34 mouse cellular contexts compared by ENCODE assay signal in the genomic region with DNA sequence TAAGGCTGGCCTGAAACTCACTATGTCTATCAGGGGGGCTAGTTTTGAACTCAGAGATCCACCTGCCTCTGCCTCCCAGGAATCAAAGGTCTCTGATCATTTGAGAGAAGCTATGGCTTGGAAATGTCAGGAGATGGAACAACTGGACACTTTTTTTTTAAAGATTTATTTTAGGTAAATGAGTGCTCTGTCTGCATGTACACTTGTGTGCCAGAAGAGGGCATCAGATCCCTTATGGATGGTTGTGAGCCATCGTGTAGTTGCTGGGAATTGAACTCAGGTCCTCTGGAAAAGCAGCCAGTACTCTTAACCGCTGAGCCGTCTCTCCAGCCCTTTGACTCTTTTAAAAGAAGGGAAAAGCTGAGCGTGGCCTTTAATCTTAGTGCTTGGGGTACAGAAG. TPM values are rescaled to one million over a fixed set of nuclear protein-coding genes. Genes with fewer than 3 reads are reported as not detected.
DNase-seq lines count a peak whose midpoint lies in the region; ATAC-seq and TF ChIP-seq lines count a peak whose summit lies in the region.
"Had no signal": no experiment of that assay in that cellular context is flagged by ENCODE, and none has a peak within 500 bp of the region (broad histone marks: within the 10 kb centered on the region; RNA-seq: fewer than 3 reads in every experiment).

No protein-coding gene starts in this region.

- H3K4me2 ChIP-seq in kidney, postnatal 0 days (ENCODE audit: low read length), result no peak overlapping the region
- H3K4me2 ChIP-seq in midbrain, postnatal 0 days (ENCODE audit: low read depth, low read length, poor library complexity, severe bottlenecking), result no peak overlapping the region
- H3K4me2 ChIP-seq in midbrain, embryonic 13.5 days (replicated peaks), result no peak overlapping the region
- H3K4me2 ChIP-seq: embryonic facial prominence, embryonic 12.5 days; forebrain, embryonic 13.5 days; hindbrain, embryonic 14.5 days; liver, embryonic 11.5 days; lung, embryonic 15.5 days; midbrain, embryonic 11.5 days; stomach, embryonic 15.5 days had no signal

- no peak overlapping the region for H3K27ac ChIP-seq in gastrocnemius, adult 2 months
- H3K27ac ChIP-seq in kidney, postnatal 0 days, result no peak overlapping the region
- H3K27ac ChIP-seq in midbrain, postnatal 0 days (ENCODE audit: low read depth, low read length), result no peak overlapping the region
- H3K27ac ChIP-seq in midbrain, embryonic 13.5 days, result no peak overlapping the region
- H3K27ac ChIP-seq: embryonic facial prominence, embryonic 12.5 days; forebrain, embryonic 13.5 days; heart, embryonic 13.5 days; hindbrain, embryonic 14.5 days; intestine, embryonic 15.5 days; lung, embryonic 15.5 days; stomach, embryonic 15.5 days had no signal

- H3K4me3 ChIP-seq in gastrocnemius, adult 2 months, result no peak overlapping the region
- H3K4me3 ChIP-seq in kidney, postnatal 0 days (replicated peaks; ENCODE audit: low read depth, low read length), result no peak overlapping the region
- no peak overlapping the region for H3K4me3 ChIP-seq in midbrain, postnatal 0 days (ENCODE audit: low read depth, low read length)
- H3K4me3 ChIP-seq in midbrain, embryonic 13.5 days (replicated peaks), result no peak overlapping the region
- H3K4me3 ChIP-seq: embryonic facial prominence, embryonic 12.5 days; erythroblast, embryonic 14.5 days; forebrain, embryonic 13.5 days; heart, embryonic 13.5 days; lung, embryonic 15.5 days; stomach, embryonic 15.5 days had no signal

- no peak overlapping the region for H3K9ac ChIP-seq in kidney, postnatal 0 days (ENCODE audit: low read depth, low read length)
- H3K9ac ChIP-seq in midbrain, postnatal 0 days (replicated peaks; ENCODE audit: low read length, poor library complexity, severe bottlenecking), result no peak overlapping the region
- no peak overlapping the region for H3K9ac ChIP-seq in midbrain, embryonic 13.5 days (replicated peaks)
- H3K9ac ChIP-seq: embryonic facial prominence, embryonic 12.5 days; forebrain, embryonic 13.5 days; heart, embryonic 13.5 days; hindbrain, embryonic 14.5 days; intestine, embryonic 15.5 days; lung, embryonic 15.5 days; stomach, embryonic 15.5 days had no signal

- ATAC-seq in kidney, postnatal 0 days (replicated peaks; ENCODE audit: low FRiP score, low read depth), result no peak
- ATAC-seq in midbrain, postnatal 0 days (ENCODE audit: low FRiP score), result no peak
- no peak for ATAC-seq in midbrain, embryonic 13.5 days
- ATAC-seq in megakaryocyte progenitor cell, adult 5-6 weeks (replicated peaks; ENCODE audit: poor library complexity), result no peak
- ATAC-seq: activated CD4-positive, CD25-positive, alpha-beta regulatory T cell, adult 4 months; CD4-positive, CD25-positive, alpha-beta regulatory T cell, adult 4 months; forebrain, embryonic 13.5 days had no signal

- intact Hi-C loops in gastrocnemius, adult 2 months (cut with DNase I), result no loop called here

- peaks cover 30% of the 10 kb centered on the region for H3K4me1 ChIP-seq in kidney, postnatal 0 days (replicated peaks; ENCODE audit: insufficient read depth, low read length)
- 0 out of 2 replicates have a peak, but pooled peaks cover 3% of the 10 kb centered on the region for H3K4me1 ChIP-seq in midbrain, postnatal 0 days (ENCODE audit: insufficient read depth, low read length)
- peaks cover 44% of the 10 kb centered on the region for H3K4me1 ChIP-seq in midbrain, embryonic 13.5 days (replicated peaks)

- H3K27me3 ChIP-seq in kidney, postnatal 0 days (ENCODE audit: insufficient read depth, low read length), result peaks cover 5% of the 10 kb centered on the region; the same call in 1 of the 2 replicates
- H3K27me3 ChIP-seq in midbrain, postnatal 0 days (ENCODE audit: insufficient read depth, low read length), result 0 out of 2 replicates have a peak, but pooled peaks cover 4% of the 10 kb centered on the region
- peaks cover 42% of the 10 kb centered on the region for H3K27me3 ChIP-seq in midbrain, embryonic 13.5 days

- no peaks in the 10 kb centered on the region for H3K36me3 ChIP-seq in kidney, postnatal 0 days (ENCODE audit: insufficient read depth, low read length)
- H3K36me3 ChIP-seq in midbrain, postnatal 0 days (ENCODE audit: insufficient read depth, low read length), result no peaks in the 10 kb centered on the region
- no peaks in the 10 kb centered on the region for H3K36me3 ChIP-seq in midbrain, embryonic 13.5 days
- H3K36me3 ChIP-seq: embryonic facial prominence, embryonic 12.5 days; G1E; heart, embryonic 13.5 days; intestine, embryonic 15.5 days; lung, embryonic 15.5 days; stomach, embryonic 15.5 days had no signal

- no peaks in the 10 kb centered on the region for H3K9me3 ChIP-seq in kidney, postnatal 0 days (replicated peaks; ENCODE audit: low read length)
- H3K9me3 ChIP-seq in midbrain, postnatal 0 days (ENCODE audit: low read length), result no peaks in the 10 kb centered on the region
- no peaks in the 10 kb centered on the region for H3K9me3 ChIP-seq in midbrain, embryonic 13.5 days
- H3K9me3 ChIP-seq: embryonic facial prominence, embryonic 12.5 days; G1E; intestine, embryonic 15.5 days; lung, embryonic 15.5 days; stomach, embryonic 15.5 days had no signal

- TF ChIP-seq CTCF in gastrocnemius, adult 2 months (IDR thresholded peaks at IDR 0.05), result peak; percentile 26
- peak; percentile 41; the same call in 1 of the 2 replicates for TF ChIP-seq CTCF in kidney, postnatal 0 days (IDR thresholded peaks at IDR 0.05; ENCODE audit: low read depth)
- peak; percentile 24; the same call in 1 of the 2 replicates for TF ChIP-seq CTCF in midbrain, postnatal 0 days (IDR thresholded peaks at IDR 0.05)

- 83% methylated on average over 4 of the region's 4 CpGs for WGBS in kidney, postnatal 0 days
- 85% methylated on average over 4 of the region's 4 CpGs for WGBS in midbrain, postnatal 0 days
- WGBS in midbrain, embryonic 13.5 days, result 80% methylated on average over 4 of the region's 4 CpGs

- no peak for DNase-seq in gastrocnemius, adult 2 months
- DNase-seq in gastrocnemius, adult 8-10 months (ENCODE audit: low spot score in 2 of 2), result no peak
- no peak for DNase-seq in kidney, postnatal 0 days (ENCODE audit: low spot score)
- DNase-seq in kidney, postnatal 4 days, result no peak
- no peak for DNase-seq in midbrain, postnatal 0 days (ENCODE audit: low spot score)
- DNase-seq: adrenal gland, adult 8-10 months; cerebellum, adult 2 months; cerebellum, postnatal 25 days; gastrocnemius, postnatal 14 days; heart, adult 11 months; heart, postnatal 36 days; thymus, adult 18-20 months; thymus, postnatal 4 days had no signal

RNA-seq across cellular contexts. Expression of a gene that starts 1.0 kb away (rescaled TPM):
- total RNA-seq in gastrocnemius, adult 2 months (2021), result under 1 TPM; 0.20 to 0.41 TPM
- under 1 TPM; 0.17 to 0.31 (median 0.24) TPM for total RNA-seq in gastrocnemius, adult 8-10 months (2022)
- 22.9 and 23.0 TPM in 2 replicates for polyA plus RNA-seq in kidney, postnatal 0 days (2015; fragmentation: Nextera tagmentation; extraction: Ambion mirVana)
- 0.16 TPM in 1 of 2 replicates, not detected in the other for total RNA-seq in midbrain, postnatal 0 days (2014; rRNA removed)
- 0.80 and 0.94 TPM in 2 replicates for polyA plus RNA-seq in midbrain, postnatal 0 days (2015; fragmentation: Nextera tagmentation; extraction: Ambion mirVana)
- polyA plus RNA-seq in midbrain, embryonic 13.5 days (2015; fragmentation: Nextera tagmentation; extraction: Ambion mirVana), result 0.44 and 0.52 TPM in 2 replicates
- not detected in 2 replicates for total RNA-seq in megakaryocyte progenitor cell, adult 5-6 weeks (2015)
- total RNA-seq in megakaryocyte progenitor cell, adult 5-6 weeks (2017), result not detected in 2 replicates
- total RNA-seq: G1E; layer of hippocampus, postnatal 25 days; monocyte, adult 5-6 weeks had no signal
- polyA plus RNA-seq: activated CD4-positive, CD25-positive, alpha-beta regulatory T cell, adult 4 months; CD4-positive, CD25-positive, alpha-beta regulatory T cell, adult 4 months; erythroblast, embryonic 14.5 days; G1E had no signal

RNA-seq across cellular contexts. Expression of a gene that starts 4.7 kb away (rescaled TPM):
- 1 to 10 TPM; 3.9 to 4.7 TPM for total RNA-seq in gastrocnemius, adult 2 months (2021)
- total RNA-seq in gastrocnemius, adult 8-10 months (2022), result 1 to 10 TPM; 2.5 to 5.8 (median 4.0) TPM
- polyA plus RNA-seq in kidney, postnatal 0 days (2015; fragmentation: Nextera tagmentation; extraction: Ambion mirVana), result 0.63 and 0.98 TPM in 2 replicates
- 12.7 and 16.4 TPM in 2 replicates for total RNA-seq in midbrain, postnatal 0 days (2014; rRNA removed)
- polyA plus RNA-seq in midbrain, postnatal 0 days (2015; fragmentation: Nextera tagmentation; extraction: Ambion mirVana), result 2.6 and 2.8 TPM in 2 replicates
- 3.4 and 4.4 TPM in 2 replicates for polyA plus RNA-seq in midbrain, embryonic 13.5 days (2015; fragmentation: Nextera tagmentation; extraction: Ambion mirVana)
- 0.22 and 0.52 TPM in 2 replicates for total RNA-seq in megakaryocyte progenitor cell, adult 5-6 weeks (2015)
- 0.21 and 0.41 TPM in 2 replicates for total RNA-seq in megakaryocyte progenitor cell, adult 5-6 weeks (2017)
- total RNA-seq: monocyte, adult 5-6 weeks; neutrophil, adult 5-6 weeks had no signal
- polyA plus RNA-seq: activated CD4-positive, CD25-positive, alpha-beta regulatory T cell, adult 4 months; CD4-positive, CD25-positive, alpha-beta regulatory T cell, adult 4 months had no signal

RNA-seq across cellular contexts. Expression of a gene that starts 8.7 kb away (rescaled TPM):
- total RNA-seq in gastrocnemius, adult 2 months (2021), result not detected
- not detected for total RNA-seq in gastrocnemius, adult 8-10 months (2022)
- polyA plus RNA-seq in kidney, postnatal 0 days (2015; fragmentation: Nextera tagmentation; extraction: Ambion mirVana), result not detected in 2 replicates
- not detected in 2 replicates for total RNA-seq in midbrain, postnatal 0 days (2014; rRNA removed)
- not detected in 2 replicates for polyA plus RNA-seq in midbrain, postnatal 0 days (2015; fragmentation: Nextera tagmentation; extraction: Ambion mirVana)
- polyA plus RNA-seq in midbrain, embryonic 13.5 days (2015; fragmentation: Nextera tagmentation; extraction: Ambion mirVana), result not detected in 2 replicates
- total RNA-seq in megakaryocyte progenitor cell, adult 5-6 weeks (2015), result not detected in 2 replicates
- not detected in 2 replicates for total RNA-seq in megakaryocyte progenitor cell, adult 5-6 weeks (2017)
- total RNA-seq: adrenal gland, adult 8-10 months; gastrocnemius, postnatal 14 days; heart, postnatal 36 days; layer of hippocampus, postnatal 25 days; monocyte, adult 5-6 weeks; neutrophil, adult 5-6 weeks had no signal
- polyA plus RNA-seq: CD4-positive, CD25-positive, alpha-beta regulatory T cell, adult 4 months; cerebellum, adult 2 months; embryonic facial prominence, embryonic 12.5 days; erythroblast, embryonic 14.5 days; forebrain, embryonic 13.5 days; frontal cortex, adult 2 months; G1E; heart, embryonic 13.5 days; hindbrain, embryonic 14.5 days; intestine, embryonic 15.5 days; kidney, embryonic 16.5 days; limb, embryonic 11.5 days; liver, embryonic 11.5 days; lung, embryonic 15.5 days; midbrain, embryonic 11.5 days; stomach, embryonic 15.5 days had no signal

RNA-seq across cellular contexts. Expression of a gene that starts 10.6 kb away (rescaled TPM):
- 10 to 100 TPM; 23.2 to 26.3 TPM for total RNA-seq in gastrocnemius, adult 2 months (2021)
- total RNA-seq in gastrocnemius, adult 8-10 months (2022), result 10 to 100 TPM; 25.2 to 33.8 (median 28.9) TPM
- polyA plus RNA-seq in kidney, postnatal 0 days (2015; fragmentation: Nextera tagmentation; extraction: Ambion mirVana), result 12.0 and 12.1 TPM in 2 replicates
- total RNA-seq in midbrain, postnatal 0 days (2014; rRNA removed), result 1.5 and 1.6 TPM in 2 replicates
- polyA plus RNA-seq in midbrain, postnatal 0 days (2015; fragmentation: Nextera tagmentation; extraction: Ambion mirVana), result 1.1 TPM in 2 replicates
- polyA plus RNA-seq in midbrain, embryonic 13.5 days (2015; fragmentation: Nextera tagmentation; extraction: Ambion mirVana), result 0.83 and 0.85 TPM in 2 replicates
- 0.24 and 1.6 TPM in 2 replicates for total RNA-seq in megakaryocyte progenitor cell, adult 5-6 weeks (2015)
- 0.04 and 0.44 TPM in 2 replicates for total RNA-seq in megakaryocyte progenitor cell, adult 5-6 weeks (2017)
- polyA plus RNA-seq: erythroblast, embryonic 14.5 days had no signal

RNA-seq across cellular contexts. Expression of a gene that starts 11.9 kb away (rescaled TPM):
- not detected for total RNA-seq in gastrocnemius, adult 2 months (2021)
- not detected for total RNA-seq in gastrocnemius, adult 8-10 months (2022)
- polyA plus RNA-seq in kidney, postnatal 0 days (2015; fragmentation: Nextera tagmentation; extraction: Ambion mirVana), result not detected in 2 replicates
- not detected in 2 replicates for total RNA-seq in midbrain, postnatal 0 days (2014; rRNA removed)
- polyA plus RNA-seq in midbrain, postnatal 0 days (2015; fragmentation: Nextera tagmentation; extraction: Ambion mirVana), result not detected in 2 replicates
- polyA plus RNA-seq in midbrain, embryonic 13.5 days (2015; fragmentation: Nextera tagmentation; extraction: Ambion mirVana), result not detected in 2 replicates
- not detected in 2 replicates for total RNA-seq in megakaryocyte progenitor cell, adult 5-6 weeks (2015)
- total RNA-seq in megakaryocyte progenitor cell, adult 5-6 weeks (2017), result not detected in 2 replicates
- total RNA-seq: adrenal gland, adult 8-10 months; G1E; gastrocnemius, postnatal 14 days; heart, postnatal 36 days; layer of hippocampus, postnatal 25 days; monocyte, adult 5-6 weeks had no signal
- polyA plus RNA-seq: activated CD4-positive, CD25-positive, alpha-beta regulatory T cell, adult 4 months; CD4-positive, CD25-positive, alpha-beta regulatory T cell, adult 4 months; cerebellum, adult 2 months; embryonic facial prominence, embryonic 12.5 days; erythroblast, embryonic 14.5 days; forebrain, embryonic 13.5 days; frontal cortex, adult 2 months; G1E; heart, embryonic 13.5 days; hindbrain, embryonic 14.5 days; intestine, embryonic 15.5 days; kidney, embryonic 16.5 days; limb, embryonic 11.5 days; liver, embryonic 11.5 days; lung, embryonic 15.5 days; midbrain, embryonic 11.5 days; stomach, embryonic 15.5 days had no signal
